Mouse (Mus musculus): ENCODE results near the gene 4930518I15Rik.
"Not testable (repeated sequence)": the region's sequence is repeated elsewhere in the genome, so short reads cannot be mapped to it uniquely, and the experiment has no call there.

4930518I15Rik gene

GRCm38 (mm10) chr2:156877726-156878125, 20.0 kb upstream of the 4930518I15Rik start:
- DNase-seq (ENCODE audit: low read depth, low spot score): no peak

GRCm38 (mm10) chr2:156874760-156875510, 17.2 kb upstream of the 4930518I15Rik start:
- DNase-seq (ENCODE audit: low read depth, low spot score): no peak

- no peak for DNase-seq (ENCODE audit: low read depth, low spot score)
Measured at GRCm38 (mm10) chr2:156874047-156874759, 16.5 kb upstream of the 4930518I15Rik start.

GRCm38 (mm10) chr2:156873629-156874028, 15.9 kb upstream of the 4930518I15Rik start:
- DNase-seq (ENCODE audit: low read depth, low spot score): peak; percentile 50

GRCm38 (mm10) chr2:156870519-156870918, 12.8 kb upstream of the 4930518I15Rik start:
- no peak for DNase-seq (ENCODE audit: low read depth, low spot score)

GRCm38 (mm10) chr2:156869554-156869953, 11.8 kb upstream of the 4930518I15Rik start:
- no peak for DNase-seq (ENCODE audit: low read depth, low spot score)

GRCm38 (mm10) chr2:156868994-156869393, 11.2 kb upstream of the 4930518I15Rik start:
- DNase-seq (ENCODE audit: low read depth, low spot score): no peak

GRCm38 (mm10) chr2:156864481-156864880, 6.7 kb upstream of the 4930518I15Rik start:
- no peak for DNase-seq (ENCODE audit: low read depth, low spot score)

GRCm38 (mm10) chr2:156863487-156864160, 5.9 kb upstream of the 4930518I15Rik start:
- no peak for DNase-seq (ENCODE audit: low read depth, low spot score)

- peak; percentile 93 for DNase-seq (ENCODE audit: low read depth, low spot score)
Measured at GRCm38 (mm10) chr2:156862772-156863486, 5.2 kb upstream of the 4930518I15Rik start, which contains the start of gene Rab5if. Gene Rab5if (plus strand): TSS chr2:156863128.

- DNase-seq (ENCODE audit: low read depth, low spot score): no peak
Measured at GRCm38 (mm10) chr2:156862041-156862717, 4.4 kb upstream of the 4930518I15Rik start.

GRCm38 (mm10) chr2:156858671-156859070, 925 bp upstream of the 4930518I15Rik start:
- no peak for DNase-seq (ENCODE audit: low read depth, low spot score)

GRCm38 (mm10) chr2:156857385-156857791, 358 bp downstream of the 4930518I15Rik start:
- DNase-seq (ENCODE audit: low read depth, low spot score): no peak

GRCm38 (mm10) chr2:156856311-156856710, 1.4 kb downstream of the 4930518I15Rik start:
- no peak for DNase-seq (ENCODE audit: low read depth, low spot score)

GRCm38 (mm10) chr2:156853999-156854771, 3.6 kb downstream of the 4930518I15Rik start:
- not testable (repeated sequence) for DNase-seq (ENCODE audit: low read depth, low spot score)

GRCm38 (mm10) chr2:156853584-156853983, 4.2 kb downstream of the 4930518I15Rik start:
- not testable (repeated sequence) for DNase-seq (ENCODE audit: low read depth, low spot score)

GRCm38 (mm10) chr2:156850505-156850904, 7.2 kb downstream of the 4930518I15Rik start:
- DNase-seq (ENCODE audit: low read depth, low spot score): no peak

GRCm38 (mm10) chr2:156848526-156849182, 9.1 kb downstream of the 4930518I15Rik start:
- DNase-seq (ENCODE audit: low read depth, low spot score): no peak

- DNase-seq (ENCODE audit: low read depth, low spot score): no peak
Measured at GRCm38 (mm10) chr2:156847653-156848052, 10.1 kb downstream of the 4930518I15Rik start.

- no peak for DNase-seq (ENCODE audit: low read depth, low spot score)
Measured at GRCm38 (mm10) chr2:156844715-156845114, 13.0 kb downstream of the 4930518I15Rik start.
